Mouse (Mus musculus) cerebellum, adult 8-10 months (tissue): ENCODE measurements around the gene Sel1l3.

Source experiments
- DNase-seq: peaks from one replicate; pipeline ENCODE4 v3.0.0; 2022

Gene Sel1l3

DNA sequence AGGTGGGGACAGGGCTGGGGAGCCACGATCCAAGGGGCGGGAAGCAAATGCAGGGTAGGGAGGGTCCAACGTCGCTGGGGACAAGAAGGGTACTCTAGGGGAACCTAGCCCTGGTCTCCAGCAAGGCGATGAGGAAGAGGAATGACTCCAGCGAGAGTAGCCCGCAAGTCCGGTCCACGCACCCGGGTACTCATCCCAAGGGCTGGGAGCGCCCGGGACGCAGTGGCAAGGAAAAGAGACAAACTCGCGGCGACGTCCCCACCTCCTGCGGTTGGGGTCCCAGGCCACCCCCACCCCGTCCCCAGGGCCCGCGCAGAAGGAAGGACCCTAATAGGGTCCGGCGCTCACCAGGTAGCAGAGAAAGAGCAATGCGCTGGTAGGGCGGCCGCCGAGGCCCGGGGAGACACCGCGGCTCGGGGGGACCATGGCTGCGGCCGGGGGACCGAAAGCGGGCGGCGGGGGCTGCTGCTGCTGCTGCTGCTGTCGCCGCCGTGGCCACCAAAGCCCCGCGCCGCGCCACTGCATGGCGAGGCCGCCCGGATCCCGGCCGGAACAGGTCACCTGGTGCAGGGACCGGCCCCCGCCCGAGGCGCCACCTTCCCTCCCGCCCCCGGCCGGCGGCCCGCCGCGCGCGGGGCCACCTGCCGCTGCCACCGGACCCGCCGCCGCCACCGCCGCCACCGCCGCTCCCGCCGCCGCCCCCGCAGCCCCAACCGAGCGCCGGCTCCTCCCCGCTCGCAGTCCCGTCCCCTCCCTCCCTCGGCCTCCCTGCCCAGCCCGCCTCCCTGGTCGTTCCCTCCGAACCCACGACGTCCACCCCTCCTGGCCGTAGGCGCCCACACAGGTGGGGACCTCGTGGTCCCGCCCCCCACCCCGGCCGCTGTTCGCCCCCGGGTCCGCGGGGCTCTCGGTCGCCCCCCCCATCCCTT lies 681 bp downstream of the Sel1l3 start:
- DNase-seq, result peak; percentile 72

DNA sequence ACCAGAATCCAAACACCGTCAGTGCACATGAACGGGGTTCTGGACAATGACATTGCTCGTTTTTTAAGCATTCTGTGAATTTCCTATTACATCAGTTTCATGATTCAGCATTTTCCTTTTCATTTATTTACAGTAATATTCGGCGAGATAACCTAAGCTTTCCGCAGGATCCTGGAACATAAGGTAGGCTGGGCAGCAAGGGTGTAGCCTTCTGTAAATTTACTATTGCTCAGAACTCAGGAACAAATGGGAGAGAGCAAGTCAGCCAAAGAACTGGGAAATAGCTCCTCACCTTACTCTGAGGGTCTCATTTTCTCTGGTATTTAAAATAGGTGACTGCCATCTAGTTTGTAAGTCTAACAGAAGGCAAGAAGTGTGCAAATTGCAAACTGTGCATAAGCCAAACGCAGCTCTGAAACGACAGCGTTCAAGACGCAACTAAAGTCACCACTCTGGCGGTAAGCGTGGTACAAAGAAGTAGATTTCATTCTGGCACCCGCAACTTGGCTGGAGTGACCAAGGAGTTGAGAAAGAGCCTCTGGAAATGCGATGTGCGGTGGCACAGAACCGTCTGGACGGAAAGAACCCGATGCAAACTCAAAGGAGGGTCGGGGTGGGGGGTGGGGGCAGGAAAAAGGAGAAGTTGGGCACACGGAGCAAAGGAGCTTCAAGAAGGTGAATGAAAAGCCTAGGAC lies 1.5 kb downstream of the Sel1l3 start:
- no peak for DNase-seq

DNA sequence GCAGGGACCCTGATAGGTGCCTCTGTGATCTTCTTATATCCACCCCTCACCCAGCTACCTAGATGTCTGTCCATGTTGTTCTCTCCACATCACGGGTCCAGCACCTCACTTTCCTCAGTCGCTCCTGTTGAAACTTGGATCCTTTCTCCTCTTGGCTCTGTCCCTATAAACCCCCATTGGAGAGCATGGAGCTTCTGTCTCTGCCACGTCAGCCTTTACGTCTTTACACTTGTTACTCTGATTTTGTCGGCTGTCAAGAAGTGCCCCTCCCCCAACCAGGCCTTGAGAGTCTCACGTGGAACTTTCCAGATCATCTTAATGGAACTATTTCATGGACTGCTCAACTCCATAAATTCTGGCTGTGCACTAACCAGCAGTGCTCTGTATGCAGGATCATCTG lies 2.5 kb downstream of the Sel1l3 start:
- DNase-seq, result no peak

DNA sequence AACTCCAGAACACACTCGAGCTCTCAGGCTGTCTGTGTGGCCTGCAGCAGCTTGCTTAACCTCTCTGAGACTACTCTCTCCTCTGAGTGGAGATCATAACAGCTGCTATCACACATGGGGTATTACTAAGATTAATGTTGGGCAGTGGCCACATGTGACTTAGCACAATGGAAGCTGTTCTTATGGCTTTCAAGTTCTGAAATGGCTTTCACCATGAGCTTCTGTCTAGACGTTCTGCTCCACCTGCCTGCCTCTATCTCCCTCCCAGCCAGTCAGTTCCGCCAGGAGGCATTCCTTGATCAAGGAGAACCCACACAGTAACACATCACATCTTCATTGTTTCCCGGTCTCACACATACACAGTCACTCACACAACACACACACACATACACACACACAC lies 3.2 kb downstream of the Sel1l3 start:
- DNase-seq, result no peak

DNA sequence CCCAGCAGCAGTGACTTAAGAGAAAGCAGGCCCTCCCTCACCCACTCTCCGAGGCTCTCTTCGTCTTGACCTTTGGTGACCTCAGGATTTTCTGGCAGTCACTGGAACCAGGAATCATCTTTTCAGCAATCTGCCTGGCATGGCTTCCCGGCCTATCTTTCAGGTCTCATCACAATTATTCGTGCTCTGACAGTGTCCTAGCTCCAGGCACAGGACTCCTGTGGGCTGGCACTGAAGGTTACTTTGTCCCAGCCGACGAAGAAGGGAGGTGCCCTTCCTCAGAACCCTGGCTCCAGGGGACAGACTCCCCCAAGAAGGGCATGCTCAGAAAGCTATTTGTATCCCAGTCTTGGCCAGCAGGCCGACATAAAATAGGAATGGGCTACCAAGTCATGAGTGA lies 4.0 kb downstream of the Sel1l3 start:
- DNase-seq, result no peak

DNA sequence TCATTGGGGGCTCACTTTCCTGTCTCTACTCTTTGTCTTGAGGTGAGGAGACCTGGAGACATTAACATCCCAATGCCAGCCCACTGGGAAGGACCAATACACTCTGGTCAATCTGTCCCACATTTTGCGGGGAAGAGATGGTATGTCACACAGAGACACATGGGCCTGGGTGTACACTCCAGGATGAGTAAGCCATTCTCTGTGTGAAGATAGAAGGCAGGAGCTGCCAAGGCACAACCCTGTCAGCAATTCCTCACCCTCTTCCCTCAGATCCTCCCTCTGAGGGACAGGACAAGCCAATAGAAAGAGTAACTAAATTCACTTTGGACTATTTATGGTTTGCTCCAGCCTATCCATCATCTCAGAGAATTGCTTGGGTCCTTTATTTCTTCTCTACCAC lies 5.0 kb downstream of the Sel1l3 start:
- no peak for DNase-seq

DNA sequence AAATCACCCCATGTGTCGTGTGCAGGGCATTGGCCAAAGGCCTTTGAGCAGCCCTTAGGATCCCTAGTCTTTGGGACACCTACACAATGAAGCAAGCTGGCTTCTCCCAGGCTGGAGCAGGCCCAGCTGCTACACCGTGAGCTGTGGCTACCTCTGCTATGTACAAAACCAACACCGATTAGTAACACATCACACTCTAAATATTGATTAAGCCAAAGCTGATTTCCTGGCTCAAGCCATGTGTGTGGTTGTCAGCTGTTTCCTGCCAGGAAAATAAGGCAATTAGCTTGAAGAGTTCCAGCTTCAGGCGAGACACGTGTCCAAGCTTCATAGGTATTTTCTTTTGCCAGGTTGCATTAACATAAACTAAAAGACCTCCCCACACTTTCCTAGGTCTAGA lies 7.2 kb downstream of the Sel1l3 start:
- no peak for DNase-seq

DNA sequence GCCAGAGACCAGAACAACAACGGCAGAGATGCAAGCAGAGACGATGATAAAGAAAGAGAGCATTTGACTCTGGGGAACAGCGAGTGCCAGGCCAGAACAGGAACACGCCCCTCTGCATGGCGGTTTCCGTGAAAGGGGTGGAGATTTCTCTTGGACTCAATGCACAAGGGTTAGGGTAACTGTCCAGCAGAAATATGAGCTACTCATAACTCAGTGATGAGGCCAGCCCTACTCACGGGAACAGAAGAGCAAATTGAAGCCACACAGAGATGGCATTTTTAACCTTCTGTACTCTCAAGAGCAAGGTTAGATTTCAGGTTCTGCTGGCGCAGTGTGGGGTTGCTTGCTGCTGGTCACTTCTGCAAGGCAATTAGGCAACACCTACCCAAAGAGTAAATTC lies 11.0 kb downstream of the Sel1l3 start:
- DNase-seq, result no peak

DNA sequence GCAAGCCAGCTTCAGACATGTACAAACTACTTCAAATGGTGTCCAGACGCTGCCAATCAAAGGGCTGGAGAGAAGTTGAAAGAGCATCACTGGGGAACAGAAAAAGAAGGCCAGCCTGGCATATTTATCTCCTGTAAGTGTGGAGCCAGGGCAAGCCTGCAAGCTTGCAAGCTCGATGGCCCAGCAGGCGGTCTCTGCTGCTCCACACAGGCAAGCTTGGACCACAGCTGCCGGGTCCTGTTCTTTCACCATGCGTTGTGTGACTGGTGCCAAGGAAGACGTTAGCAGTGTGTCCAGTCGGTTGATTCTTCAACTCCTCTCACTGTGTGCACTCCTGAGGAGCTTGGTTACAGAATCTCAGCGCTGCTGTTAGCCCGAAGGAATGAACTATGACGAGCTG lies 12.9 kb downstream of the Sel1l3 start:
- peak; percentile 77 for DNase-seq

DNA sequence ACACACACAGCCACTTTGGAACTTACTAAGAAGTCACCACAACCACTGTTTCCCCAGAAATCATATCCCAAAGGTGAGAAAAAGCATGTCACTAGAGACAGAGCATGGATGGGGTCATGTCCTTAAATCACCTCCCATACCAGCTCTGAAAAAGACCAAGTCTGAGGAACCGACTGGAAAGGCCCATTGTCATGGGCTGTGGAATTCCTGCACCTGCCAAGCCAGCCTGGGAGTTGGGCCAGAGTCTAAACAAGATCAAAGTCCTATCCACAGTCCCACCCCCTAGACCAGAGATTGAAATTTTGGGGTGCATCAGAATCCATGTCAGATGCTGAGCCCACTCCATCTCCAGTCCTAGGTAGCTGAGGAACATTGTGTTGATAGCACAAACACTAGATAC lies 15.3 kb downstream of the Sel1l3 start:
- DNase-seq, result no peak

DNA sequence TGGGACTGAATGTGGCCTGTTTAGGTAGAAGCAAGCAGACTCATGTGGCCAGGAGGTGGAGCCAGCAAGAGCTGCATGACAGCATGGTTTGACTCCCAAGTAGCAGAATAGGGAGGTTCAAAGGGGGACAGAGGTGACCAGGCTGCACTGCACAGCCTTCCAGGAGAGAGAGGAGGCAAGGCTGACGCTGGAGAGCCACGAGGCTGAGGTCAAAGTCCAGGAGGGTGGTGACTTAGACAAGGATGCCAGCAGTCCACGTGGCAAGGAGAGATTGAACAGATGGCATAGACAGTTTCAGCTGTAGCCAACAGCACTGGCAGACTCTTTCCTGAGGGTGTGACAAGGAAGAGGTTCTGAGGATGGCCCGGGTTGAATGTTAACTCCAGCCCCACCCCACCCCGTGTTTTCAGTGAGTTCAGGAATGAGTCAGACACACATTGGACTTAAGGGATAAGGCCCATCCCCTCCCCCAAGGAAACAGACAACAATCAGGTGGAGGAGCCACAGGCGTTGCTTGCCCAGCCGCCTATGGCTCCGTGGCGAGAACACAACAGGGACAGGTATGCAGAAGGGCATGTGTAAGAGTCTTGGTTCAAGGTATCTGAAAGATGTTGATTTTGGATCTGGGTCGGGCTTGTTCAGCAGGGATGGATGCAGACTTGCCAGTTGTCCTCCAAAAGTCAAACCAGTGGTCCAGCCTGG lies 17.2 kb downstream of the Sel1l3 start:
- peak; percentile 63 for DNase-seq

DNA sequence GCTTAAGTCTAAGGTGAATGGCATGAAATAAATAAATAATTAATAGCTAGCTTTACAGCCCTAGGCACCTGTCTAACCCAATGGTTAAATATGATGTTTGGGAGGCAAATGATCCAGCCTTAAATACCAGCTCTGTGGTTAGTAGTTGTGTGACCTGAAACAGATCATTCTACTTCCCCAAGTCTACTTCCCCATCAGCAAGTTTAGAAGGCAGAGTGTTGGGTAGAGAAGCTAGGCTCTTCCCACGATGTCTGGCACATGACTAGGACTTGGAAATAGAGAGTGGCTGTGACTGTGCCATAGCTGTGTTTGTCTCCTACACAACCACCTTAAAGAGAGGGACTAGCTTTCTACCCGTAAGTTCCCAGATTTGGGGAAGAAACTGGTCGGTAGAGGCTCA lies 18.9 kb downstream of the Sel1l3 start:
- no peak for DNase-seq

DNA sequence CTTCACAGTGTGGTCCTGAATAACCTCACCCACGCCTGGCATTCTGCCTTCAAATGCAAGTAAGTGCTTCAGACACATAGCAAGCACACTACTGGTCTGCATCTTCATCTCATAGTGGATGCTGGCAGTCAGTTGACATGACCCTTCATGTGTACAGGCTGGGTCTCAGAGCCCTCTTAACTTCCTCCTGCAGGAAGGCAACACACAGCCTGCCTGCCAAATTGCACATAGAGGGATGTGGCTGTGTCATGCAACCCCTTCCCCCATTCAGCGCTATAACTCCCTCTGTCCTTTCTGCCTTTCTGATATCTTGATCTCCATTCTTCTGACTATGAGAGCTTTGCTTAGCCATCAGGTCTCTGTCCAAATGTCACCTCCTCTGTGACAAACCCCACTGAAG lies 19.3 kb downstream of the Sel1l3 start:
- no peak for DNase-seq

DNA sequence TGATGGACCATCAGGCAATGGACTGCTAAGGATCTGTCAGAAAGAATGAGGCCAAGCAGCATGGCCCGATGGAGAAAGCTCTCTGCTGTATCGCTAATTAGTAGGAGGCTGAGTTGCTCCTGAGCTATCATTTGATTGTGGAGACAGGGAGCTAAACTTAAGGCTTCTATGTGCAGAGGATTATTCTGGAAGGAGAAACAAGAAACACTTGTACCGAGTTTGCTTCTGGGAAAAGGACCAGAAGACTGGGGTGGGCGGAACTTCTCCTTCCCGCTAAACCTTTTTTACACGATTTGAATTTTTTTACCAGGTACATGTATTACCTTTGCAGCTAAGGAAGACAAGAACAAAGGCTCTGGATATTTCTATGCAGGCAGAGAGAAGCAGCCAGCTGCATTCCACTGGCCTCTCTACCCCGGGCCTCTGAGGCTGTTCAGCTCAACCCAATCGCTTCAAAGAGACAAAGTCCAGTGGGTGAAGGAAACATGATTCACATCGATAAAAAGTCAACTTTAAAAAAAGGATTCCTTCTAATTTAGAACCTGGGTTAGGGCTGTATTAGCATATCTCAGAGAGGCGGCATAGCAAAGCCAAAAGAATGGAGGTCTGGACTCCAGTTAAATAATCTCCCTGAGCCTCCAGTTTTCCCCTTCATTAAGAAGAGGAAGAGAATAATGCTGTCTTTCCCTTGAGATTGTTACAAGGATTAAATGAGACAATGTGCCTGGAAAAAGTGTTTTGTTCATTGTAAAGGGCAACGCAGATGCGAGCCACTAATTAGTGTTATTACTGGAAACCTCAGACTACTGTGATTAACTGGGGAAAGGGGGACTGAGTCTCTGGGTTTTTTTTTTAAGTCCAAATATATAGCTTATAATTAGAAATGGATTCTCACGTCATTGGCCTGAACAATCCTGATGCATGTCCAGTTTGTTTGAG lies 20.4 kb downstream of the Sel1l3 start:
- no peak for DNase-seq

DNA sequence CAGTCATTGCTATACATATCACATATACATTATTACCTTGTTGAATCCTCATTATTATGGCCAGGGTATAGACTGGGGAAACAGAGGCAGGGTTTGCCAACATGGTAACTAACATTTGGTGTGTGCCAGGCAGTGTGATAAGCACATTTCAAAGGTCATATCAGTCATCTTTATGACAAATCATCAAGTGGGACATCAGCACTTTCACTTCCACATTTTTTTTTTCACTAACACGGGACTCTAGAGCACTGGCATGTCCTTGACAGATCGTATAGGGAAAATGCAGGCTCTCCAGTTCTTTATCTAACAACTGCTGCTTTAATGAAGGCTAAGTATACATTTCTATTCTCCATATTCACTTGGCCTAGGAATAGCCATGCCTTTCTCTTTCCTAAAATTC lies 25.1 kb downstream of the Sel1l3 start:
- DNase-seq, result no peak

DNA sequence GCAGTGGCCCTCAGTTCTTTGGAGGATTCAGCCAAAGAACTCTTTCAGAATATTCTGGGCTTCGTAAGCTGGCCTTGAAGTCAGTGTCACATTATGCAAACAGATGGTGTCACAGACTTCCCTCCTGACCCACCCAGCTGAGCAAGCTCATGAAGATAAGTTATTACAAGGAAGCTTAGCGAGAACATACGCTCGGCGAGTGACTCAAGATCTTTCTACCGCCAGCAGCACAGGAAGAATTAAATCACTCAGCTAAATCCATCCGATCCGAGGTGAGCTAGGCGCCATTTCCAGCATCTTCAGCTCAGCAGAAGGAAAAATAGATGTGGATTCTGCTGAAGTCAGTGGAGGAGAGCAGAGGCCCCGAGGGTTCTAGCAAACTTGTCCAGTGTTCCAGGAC lies 26.5 kb downstream of the Sel1l3 start:
- DNase-seq, result no peak

DNA sequence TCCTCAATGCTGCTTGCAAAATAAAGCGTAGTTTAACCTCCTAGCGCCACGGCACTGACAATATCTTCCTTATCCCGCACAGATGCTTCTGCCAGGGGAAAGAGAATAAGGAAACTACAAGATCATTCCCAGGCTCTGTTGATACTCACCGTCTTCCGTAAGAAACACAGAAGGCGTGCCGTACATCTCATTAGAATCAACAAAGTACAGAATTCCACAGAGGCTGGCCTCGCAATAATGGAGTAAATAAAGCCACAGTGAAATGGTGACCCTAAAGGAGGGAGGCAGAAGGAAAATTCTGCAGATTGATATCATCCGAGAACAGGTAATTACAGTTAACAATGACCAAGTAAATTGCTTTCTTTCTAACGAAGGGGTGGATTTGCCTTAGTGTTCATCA lies 27.9 kb downstream of the Sel1l3 start:
- no peak for DNase-seq

DNA sequence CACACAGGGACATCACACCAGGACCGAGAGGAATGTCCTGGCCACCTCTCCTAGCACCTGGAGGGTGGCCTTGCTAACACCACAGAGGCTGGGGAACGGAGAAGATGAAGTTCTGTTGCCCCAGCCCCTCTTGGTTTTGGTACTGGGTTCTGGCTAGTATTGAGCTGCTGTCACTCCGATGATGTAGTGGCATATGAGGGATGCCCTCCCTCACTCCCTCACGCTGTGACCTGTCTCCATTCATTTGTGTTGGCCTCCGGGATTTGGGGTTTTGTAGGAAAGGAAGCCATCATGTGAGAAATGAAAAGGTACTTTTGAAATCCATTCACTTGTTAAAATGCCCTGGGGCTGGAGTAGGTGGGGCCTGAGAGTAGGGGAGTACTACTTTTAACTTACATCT lies 33.8 kb downstream of the Sel1l3 start:
- DNase-seq, result no peak

DNA sequence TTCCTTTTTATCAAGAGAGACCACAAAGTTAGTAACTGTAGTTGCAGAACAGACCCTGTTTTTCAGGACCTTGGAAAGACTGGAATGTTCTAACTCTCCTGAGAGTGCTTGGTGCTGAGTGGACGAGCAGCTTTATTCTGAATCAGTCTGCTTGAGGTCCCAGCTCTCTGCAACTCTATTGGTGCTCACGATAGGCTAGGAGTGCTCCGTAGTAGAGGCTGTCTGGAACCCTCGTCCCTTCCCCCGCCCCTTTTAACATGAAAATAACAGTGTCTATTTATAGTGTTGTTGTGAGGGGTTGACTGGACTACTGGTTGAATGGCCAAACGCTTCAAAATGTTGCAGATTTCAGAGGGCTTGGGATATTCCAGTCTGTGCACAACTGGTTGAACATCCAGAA lies 37.0 kb downstream of the Sel1l3 start:
- DNase-seq, result no peak

DNA sequence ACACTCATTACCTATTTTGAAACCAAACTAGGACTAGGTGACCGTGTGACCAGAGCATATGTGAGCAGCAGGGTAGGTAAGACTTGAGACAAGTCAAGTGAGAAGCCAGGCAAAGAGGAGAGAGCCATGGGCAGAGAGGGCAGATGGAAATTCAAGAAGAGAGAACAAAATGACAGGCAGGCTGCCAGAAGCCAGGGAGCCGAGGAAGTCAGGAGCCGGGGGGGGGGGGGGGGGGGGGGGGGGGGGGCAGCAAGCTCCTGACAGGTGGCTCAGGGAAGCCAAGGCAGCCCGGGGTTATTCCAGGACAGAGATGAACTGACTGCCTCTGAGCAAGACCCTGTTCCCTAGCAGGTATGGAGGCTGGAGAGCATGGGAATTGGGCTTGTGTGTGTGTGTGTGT lies 37.7 kb downstream of the Sel1l3 start:
- DNase-seq, result peak; percentile 92

DNA sequence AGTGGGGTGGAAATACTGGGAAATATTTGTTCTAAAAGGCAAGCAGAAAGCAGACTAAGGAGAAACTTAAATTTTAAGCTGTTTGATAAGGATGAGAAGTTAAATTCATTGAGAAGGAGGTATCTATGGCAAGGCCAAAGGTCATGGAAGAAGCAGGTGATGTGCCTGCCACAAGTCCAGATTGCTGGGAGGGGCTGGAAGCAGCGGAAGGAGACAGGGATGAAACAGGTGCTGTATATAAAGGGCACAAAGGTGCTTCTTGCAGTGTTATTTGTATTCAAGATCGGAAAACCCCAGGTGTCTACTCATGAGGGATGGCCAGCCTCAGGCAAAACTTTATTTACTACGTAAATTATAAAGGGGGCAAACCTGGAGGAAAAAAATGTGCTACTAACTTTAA lies 38.5 kb downstream of the Sel1l3 start:
- no peak for DNase-seq

DNA sequence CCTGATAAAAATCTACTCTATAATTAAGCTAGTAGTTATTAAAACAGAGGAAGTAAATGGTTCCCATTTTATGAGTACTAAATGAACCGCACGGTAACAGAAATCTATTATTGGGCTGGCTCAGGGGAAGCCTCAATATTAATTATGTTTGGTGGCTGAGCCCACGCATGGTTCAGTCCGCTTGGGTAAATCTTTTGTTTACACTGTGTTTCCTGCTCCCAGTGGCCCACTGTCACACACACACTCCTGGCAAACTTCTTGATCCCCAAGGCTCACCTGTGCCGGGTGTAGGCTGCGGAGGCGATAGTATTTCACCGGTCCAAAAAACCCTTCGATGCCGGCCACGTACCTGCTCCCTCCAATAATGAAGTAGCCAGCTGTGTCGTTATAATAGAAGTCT lies 39.3 kb downstream of the Sel1l3 start:
- DNase-seq, result no peak

DNA sequence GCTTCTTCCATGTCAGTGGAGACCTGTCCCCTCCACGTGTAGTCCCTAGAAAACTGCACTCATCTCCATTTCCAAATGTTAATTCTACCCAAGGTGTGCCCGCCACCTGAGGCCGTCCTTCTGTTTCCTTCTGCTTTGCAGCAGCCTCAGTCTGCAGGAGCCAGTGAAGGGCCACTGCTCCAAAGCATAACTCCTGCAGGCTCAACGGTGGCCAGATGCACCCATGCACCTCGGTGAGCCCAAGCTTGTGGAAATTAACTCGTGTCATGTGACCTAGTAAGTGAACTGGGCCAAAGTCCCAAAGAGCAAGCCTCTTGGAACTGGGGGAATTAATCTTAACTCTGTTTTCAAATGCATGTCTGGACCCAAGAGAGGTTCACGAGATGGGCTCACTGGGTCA lies 40.8 kb downstream of the Sel1l3 start:
- no peak for DNase-seq
